Mouse (Mus musculus) bone marrow macrophage, adult 2 months (primary cell): ENCODE results near the gene Dact3.

Experiments used
- CTCF ChIP-seq: IDR thresholded peaks from 2 replicates; pipeline ENCODE4 v1.5.1; 2012; ENCODE audit warnings: low read depth, mild to moderate bottlenecking, low read length, moderate library complexity
- POLR2A ChIP-seq: IDR thresholded peaks from 2 replicates; pipeline ENCODE4 v1.6.1; 2012; ENCODE audit warnings: mild to moderate bottlenecking, low read depth, low read length, borderline replicate concordance

GRCm38 (mm10) chr7:16841078-16841477, 34.0 kb upstream of the Dact3 start:
- TF ChIP-seq POLR2A (no peak), CTCF (no peak)
